Mouse (Mus musculus): ENCODE results near the gene Olfr292. TPM values are rescaled to one million over a fixed set of nuclear protein-coding genes. Genes with fewer than 3 reads are reported as not detected.

The Olfr292 gene
- not detected in 2 replicates for polyA plus RNA-seq (2015; fragmentation: Nextera tagmentation; extraction: Ambion mirVana)

GRCm38 (mm10) chr7:86688030-86688429 lies at the start of gene Olfr292:
Gene Olfr292 (plus strand): TSS chr7:86688330.
- Histone ChIP-seq H3K27me3 (no peaks in the 10 kb centered on the region), H3K36me3 (no peaks in the 10 kb centered on the region), H3K4me2 (no peak within 1 kb of the TSS), H3K9me3 (no peaks in the 10 kb centered on the region), H3K27ac (replicated peaks) (no peak within 1 kb of the TSS), H3K4me3 (no peak within 1 kb of the TSS), H3K4me1 (replicated peaks) (no peaks in the 10 kb centered on the region), H3K9ac (no peak within 1 kb of the TSS)
- no peak for ATAC-seq (ENCODE audit: low FRiP score, low read depth)

GRCm38 (mm10) chr7:86648761-86649160 lies 39.4 kb upstream of the Olfr292 start, which contains the start of gene Olfr293:
Gene Olfr293 (plus strand): TSS chr7:86649061.
- no peaks in the 10 kb centered on the region for H3K27me3 ChIP-seq
- H3K4me2 ChIP-seq: no peak within 1 kb of the TSS
- H3K4me1 ChIP-seq (replicated peaks): no peaks in the 10 kb centered on the region
- WGBS: 90% methylated on average over 4 of the region's 4 CpGs
- H3K4me3 ChIP-seq: no peak within 1 kb of the TSS
- no peaks in the 10 kb centered on the region for H3K9me3 ChIP-seq
- H3K9ac ChIP-seq: no peak within 1 kb of the TSS
- H3K36me3 ChIP-seq: no peaks in the 10 kb centered on the region
- no peak for ATAC-seq (ENCODE audit: low FRiP score, low read depth)
- H3K27ac ChIP-seq (replicated peaks): no peak within 1 kb of the TSS

GRCm38 (mm10) chr7:86725013-86725412 lies 36.9 kb downstream of the Olfr292 start:
- H3K4me1 ChIP-seq (replicated peaks): no peaks in the 10 kb centered on the region
- no peaks in the 10 kb centered on the region for H3K36me3 ChIP-seq
- no peaks in the 10 kb centered on the region for H3K27me3 ChIP-seq
- no peak overlapping the region for H3K27ac ChIP-seq (replicated peaks)
- no peak for ATAC-seq (ENCODE audit: low FRiP score, low read depth)
- H3K9me3 ChIP-seq: no peaks in the 10 kb centered on the region
- H3K9ac ChIP-seq: no peak overlapping the region
- no peak overlapping the region for H3K4me2 ChIP-seq
- H3K4me3 ChIP-seq: no peak overlapping the region

Other genes with a start within 250 kb of the Olfr292 start
- gene Olfr299, start 228.4 kb upstream of the Olfr292 start, polyA plus RNA-seq (2015; fragmentation: Nextera tagmentation; extraction: Ambion mirVana): not detected in 2 replicates
- not detected in 2 replicates for gene Olfr298, start 195.8 kb upstream of the Olfr292 start, polyA plus RNA-seq (2015; fragmentation: Nextera tagmentation; extraction: Ambion mirVana)
- not detected in 2 replicates for gene Olfr297, start 168.4 kb upstream of the Olfr292 start, polyA plus RNA-seq (2015; fragmentation: Nextera tagmentation; extraction: Ambion mirVana)
- gene Olfr295, start 104.5 kb upstream of the Olfr292 start, polyA plus RNA-seq (2015; fragmentation: Nextera tagmentation; extraction: Ambion mirVana): not detected in 2 replicates
- gene Olfr294, start 71.7 kb upstream of the Olfr292 start, polyA plus RNA-seq (2015; fragmentation: Nextera tagmentation; extraction: Ambion mirVana): not detected in 2 replicates
- not detected in 2 replicates for gene Olfr293, start 39.3 kb upstream of the Olfr292 start, polyA plus RNA-seq (2015; fragmentation: Nextera tagmentation; extraction: Ambion mirVana)
- 0.86 and 0.97 TPM in 2 replicates for gene Folh1, start 87.6 kb downstream of the Olfr292 start, polyA plus RNA-seq (2015; fragmentation: Nextera tagmentation; extraction: Ambion mirVana)
- gene Vmn2r77, start 106.7 kb downstream of the Olfr292 start, polyA plus RNA-seq (2015; fragmentation: Nextera tagmentation; extraction: Ambion mirVana): not detected in 2 replicates
- not detected in 2 replicates for gene Vmn2r78, start 226.8 kb downstream of the Olfr292 start, polyA plus RNA-seq (2015; fragmentation: Nextera tagmentation; extraction: Ambion mirVana)